Mouse (Mus musculus): ENCODE data around the gene Hist1h3f. TPM values are rescaled to one million over a fixed set of nuclear protein-coding genes. Genes with fewer than 3 reads are reported as not detected.
"Not testable (repeated sequence)": the region's sequence is repeated elsewhere in the genome, so short reads cannot be mapped to it uniquely, and the experiment has no call there.

The Hist1h3f gene
- total RNA-seq, 2 experiments from 2014 or later: 23.4 to 24.4 TPM

DNA sequence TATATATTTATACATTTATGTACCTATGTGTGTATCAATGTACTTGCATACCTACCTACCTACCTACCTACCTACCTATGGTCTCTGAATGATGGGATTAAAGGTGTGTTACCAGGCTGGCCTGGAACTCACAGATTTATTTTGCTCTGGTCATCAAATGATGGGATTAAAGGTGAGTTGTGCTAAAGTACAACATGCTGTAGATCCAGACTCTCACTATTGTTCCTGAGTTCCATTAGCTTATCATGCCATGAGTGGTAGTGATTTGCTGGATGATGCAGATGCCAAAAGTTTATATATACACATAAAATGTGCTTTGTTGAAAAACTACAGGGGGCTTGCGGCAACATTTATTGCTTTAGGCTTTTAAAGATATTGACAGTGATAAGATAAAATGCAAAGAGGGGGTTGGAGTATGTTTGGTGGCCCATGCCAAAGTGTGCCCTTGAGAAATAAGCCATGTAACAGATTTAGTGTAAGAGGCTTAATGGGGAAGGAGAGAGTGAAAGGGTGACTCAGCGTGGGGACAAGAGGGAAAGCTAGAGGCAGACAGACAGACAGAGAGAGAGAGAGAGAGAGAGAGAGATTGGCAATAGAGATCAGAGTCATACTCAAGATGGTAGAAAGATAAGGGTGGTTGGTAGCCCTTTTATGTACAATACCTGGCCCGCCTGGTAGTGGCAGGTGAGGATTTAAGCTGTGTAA is 6.7 kb upstream of the Hist1h3f start:
- no peak for DNase-seq

DNA sequence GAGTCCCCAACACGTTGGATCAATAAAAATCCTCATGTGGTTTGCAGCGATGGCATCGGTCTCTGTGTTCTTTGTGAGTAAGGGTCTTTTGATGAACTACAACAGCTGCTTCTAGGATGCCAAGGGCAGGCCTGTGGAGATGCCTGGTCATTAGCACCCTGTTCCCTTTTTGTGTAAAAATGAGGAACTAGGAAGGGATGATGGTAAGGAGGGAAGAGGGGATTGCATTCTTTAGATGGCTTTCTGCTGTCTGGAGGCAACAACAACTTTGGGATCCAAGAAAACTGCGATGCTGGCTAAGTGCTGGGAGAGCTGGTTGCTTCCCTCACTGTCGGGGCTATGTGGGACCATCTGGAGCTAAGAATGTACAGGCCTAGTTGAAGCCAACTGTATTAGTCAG is 5.6 kb upstream of the Hist1h3f start:
- no peak for DNase-seq

DNA sequence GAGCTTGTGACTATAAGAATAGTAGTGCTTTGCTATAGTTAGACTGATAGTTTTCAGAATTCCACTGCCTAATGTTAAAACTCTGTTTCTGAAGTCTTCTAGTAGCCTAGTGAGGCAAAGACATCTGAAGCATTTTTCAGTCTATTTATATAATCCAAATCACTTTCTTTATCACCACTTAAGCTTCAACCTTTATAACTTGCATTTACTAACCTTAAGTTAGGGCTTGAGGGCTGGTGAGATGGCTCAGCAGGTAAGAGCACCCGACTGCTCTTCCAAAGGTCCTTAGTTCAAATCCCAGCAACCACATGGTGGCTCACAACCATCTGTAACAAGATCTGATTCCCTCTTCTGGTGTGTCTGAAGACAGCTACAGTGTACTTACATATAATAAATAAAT is 4.0 kb upstream of the Hist1h3f start:
- not testable (repeated sequence) for DNase-seq

DNA sequence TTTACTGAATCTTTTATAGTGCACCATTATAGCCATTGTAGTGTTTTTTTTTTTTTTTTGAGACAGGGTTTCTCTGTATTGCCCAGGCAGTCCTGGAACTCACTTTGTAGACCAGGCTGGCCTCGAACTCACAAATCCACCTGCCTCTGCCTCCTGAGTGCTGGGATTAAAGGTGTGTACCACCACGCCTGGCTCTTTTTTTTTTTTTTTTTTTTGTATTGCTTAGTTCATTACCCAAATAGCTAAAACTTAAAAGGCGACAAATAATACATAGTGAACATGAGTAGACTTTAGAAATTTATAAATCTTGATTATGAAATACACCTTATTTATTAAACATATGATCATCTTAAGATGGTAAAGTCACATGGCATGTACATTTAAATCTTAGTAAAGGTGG is 2.4 kb upstream of the Hist1h3f start:
- no peak for DNase-seq

DNA sequence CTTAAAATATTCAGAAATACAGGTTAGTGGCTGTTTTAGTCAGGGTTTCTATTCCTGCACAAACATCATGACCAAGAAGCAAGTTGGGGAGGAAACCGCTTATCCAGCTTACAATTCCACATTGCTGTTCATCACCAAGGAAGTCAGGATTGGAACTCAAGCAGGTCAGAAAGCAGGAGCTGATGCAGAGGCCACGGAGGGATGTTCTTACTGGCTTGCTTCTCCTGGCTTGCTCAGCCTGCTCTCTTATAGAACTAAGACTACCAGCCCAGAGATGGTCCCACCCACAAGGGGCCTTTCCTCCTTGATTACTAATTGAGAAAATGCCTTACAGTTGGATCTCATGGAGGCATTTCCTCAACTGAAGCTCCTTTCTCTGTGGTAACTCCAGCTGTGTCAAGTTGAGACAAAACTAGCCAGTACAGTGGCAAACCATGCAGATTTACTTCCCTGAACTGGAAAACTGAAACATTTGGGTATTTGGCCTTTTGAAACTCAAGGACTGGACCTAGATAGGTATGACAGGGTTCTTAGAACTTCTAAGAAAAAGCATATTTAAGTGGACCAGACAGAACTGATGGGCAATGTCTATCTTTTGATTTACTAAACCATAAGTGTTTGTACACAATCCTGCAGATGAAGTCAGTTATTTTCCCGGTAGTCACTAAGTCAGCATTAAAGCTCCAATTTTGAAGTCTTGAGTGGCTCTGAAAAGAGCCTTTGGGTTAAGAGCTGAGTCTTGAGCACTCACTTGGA is 1.4 kb upstream of the Hist1h3f start:
- not testable (repeated sequence) for DNase-seq

DNA sequence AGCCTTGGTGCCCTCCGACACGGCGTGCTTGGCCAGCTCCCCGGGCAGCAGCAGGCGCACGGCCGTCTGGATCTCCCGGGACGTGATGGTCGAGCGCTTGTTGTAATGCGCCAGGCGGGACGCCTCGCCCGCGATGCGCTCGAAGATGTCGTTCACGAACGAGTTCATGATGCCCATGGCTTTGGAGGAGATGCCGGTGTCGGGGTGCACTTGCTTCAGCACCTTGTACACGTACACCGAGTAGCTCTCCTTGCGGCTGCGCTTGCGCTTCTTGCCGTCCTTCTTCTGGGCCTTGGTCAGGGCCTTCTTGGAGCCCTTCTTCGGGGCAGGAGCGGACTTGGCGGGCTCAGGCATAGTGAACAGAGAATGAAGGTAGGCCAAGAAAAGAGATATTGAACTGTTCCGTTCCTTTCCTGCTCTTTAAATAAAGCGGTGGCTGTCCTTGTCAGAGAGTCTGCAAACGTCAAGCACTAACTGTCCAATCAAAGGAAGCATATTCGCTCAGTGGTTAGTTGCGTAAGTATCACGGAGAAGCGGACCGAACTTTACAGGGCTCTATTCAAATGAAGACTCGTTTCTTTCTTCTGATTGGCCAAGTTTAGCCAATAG is 749 bp upstream of the Hist1h3f start, which contains the start of gene Hist1h2bh:
TSS of gene Hist1h2bh (minus strand) at position 394 of the 609 bp plus-strand sequence.
- DNase-seq: peak; percentile 59 to 71

GRCm38 (mm10) chr13:23544787-23545120 is 902 bp downstream of the Hist1h3f start:
- peak in 1 of 2 experiments; percentile 19 for DNase-seq

DNA sequence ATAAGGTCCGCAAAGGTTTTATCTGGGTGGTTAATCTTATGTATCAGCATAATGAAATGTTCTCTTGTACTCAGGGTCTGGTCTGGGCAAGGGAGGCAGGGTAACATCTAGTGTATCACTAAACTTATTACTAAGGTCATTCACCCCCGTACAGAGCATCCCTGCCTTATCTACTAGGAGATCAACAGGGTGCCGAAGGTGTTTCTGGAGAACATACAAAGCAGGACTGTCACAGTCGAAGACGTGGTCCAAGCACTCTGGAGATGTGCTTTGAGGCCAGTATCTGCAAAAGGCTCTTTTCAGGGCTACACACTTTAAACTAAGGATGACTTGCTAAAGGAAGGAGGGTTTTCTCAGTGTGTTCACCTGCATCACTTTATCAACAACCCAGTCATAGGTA is 2.8 kb downstream of the Hist1h3f start:
- no peak for DNase-seq

DNA sequence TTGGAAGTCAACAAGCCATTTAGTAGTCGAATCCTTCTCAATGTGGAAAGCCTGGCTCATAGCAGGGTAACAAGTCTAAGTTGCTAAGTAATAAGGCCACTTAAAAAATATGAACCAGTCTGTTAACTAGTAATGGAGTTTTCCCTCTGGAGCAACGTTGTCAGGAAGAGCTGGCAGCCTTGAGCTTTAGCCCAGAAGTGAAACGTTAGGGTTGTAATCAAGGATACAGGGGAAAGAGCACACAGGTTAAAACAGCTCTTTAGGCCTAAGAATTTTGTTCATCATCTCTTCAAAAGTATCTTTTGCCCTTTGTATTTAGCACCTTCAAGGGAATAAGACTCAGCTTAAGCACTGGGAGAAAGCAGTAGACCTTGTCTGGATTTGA is 6.9 kb downstream of the Hist1h3f start:
- no peak for DNase-seq

- DNase-seq: peak; percentile 84 to 86
Measured at GRCm38 (mm10) chr13:23551146-23551834, 7.4 kb downstream of the Hist1h3f start, which contains the start of gene Hist1h4f. Hist1h4f (minus strand) TSS chr13:23551648.

- no peak for DNase-seq
Measured at GRCm38 (mm10) chr13:23551931-23552914, 8.4 kb downstream of the Hist1h3f start.

GRCm38 (mm10) chr13:23552962-23553361 is 9.1 kb downstream of the Hist1h3f start, which contains the start of gene Hist1h1d:
Hist1h1d (plus strand) TSS chr13:23553262.
- DNase-seq: no peak

- DNase-seq: no peak
Measured at GRCm38 (mm10) chr13:23554393-23554792, 10.5 kb downstream of the Hist1h3f start.

GRCm38 (mm10) chr13:23554925-23555838 is 11.3 kb downstream of the Hist1h3f start:
- DNase-seq: peak; percentile 80 to 81

GRCm38 (mm10) chr13:23555839-23556416 is 12.1 kb downstream of the Hist1h3f start:
- peak; percentile 45 to 61 for DNase-seq

DNA sequence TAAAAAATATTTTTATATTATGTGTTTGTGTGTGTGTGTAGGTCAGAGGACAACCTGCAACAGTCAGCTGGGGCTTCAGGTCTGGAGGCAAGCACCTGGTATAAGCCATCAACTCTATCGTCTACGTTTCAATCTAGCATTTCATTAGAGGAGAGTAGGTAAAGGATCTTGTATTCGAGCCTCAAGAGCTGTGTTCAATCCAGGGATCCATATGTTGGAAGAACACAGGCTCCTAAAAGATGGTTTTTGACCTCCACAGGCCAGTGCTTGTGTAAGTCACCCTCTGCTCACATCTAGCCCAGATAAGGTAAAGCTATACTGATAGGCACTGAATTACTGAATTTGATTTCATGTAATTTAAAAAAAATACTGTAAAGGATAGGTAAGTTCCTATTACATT is 13.1 kb downstream of the Hist1h3f start:
- no peak for DNase-seq

DNA sequence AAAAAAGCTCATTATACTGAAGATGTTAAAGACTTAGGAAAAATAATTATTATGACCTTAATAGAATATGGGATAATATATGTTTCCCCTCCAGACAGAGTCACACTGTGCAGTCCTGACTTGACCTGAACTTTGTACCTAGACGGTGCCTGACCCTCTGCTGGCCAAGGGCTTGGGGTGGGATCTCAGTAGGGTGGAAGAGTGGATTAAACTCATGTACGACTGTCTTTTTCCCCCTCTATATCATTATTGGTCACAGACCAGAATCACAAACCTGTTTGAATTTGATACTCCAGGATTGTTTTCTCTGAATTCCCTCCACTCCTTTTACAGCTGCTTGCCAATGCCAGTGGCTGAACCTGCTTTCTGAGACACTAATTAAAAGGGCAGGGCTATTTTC is 16.8 kb downstream of the Hist1h3f start:
- DNase-seq: not testable (repeated sequence)

GRCm38 (mm10) chr13:23561531-23561882 is 17.7 kb downstream of the Hist1h3f start:
- not testable (repeated sequence) for DNase-seq

- peak; percentile 91 to 92 for DNase-seq
Measured at GRCm38 (mm10) chr13:23561883-23562659, 18.2 kb downstream of the Hist1h3f start, which contains the start of gene Hist1h3e. Hist1h3e (minus strand) TSS chr13:23562369.

Measured in adrenal gland, postnatal 36 days (tissue).